Mouse (Mus musculus) cerebellum, adult 11 months (tissue): ENCODE data around the gene Atp2b1.

Source experiments
- DNase-seq: peaks from one replicate; pipeline ENCODE4 v3.0.0; 2022

Atp2b1 gene

GRCm38 (mm10) chr10:98913961-98914809 is at the start of gene Atp2b1:
Atp2b1 (plus strand) TSS chr10:98914406.
- DNase-seq = peak; percentile 95

- DNase-seq = no peak
Observed at GRCm38 (mm10) chr10:98864851-98865250, 49.4 kb upstream of the Atp2b1 start.

- no peak for DNase-seq
Observed at GRCm38 (mm10) chr10:98866836-98867370, 47.3 kb upstream of the Atp2b1 start.

- DNase-seq = no peak
Observed at GRCm38 (mm10) chr10:98868351-98868908, 45.8 kb upstream of the Atp2b1 start.

GRCm38 (mm10) chr10:98877855-98878254 is 36.4 kb upstream of the Atp2b1 start:
- no peak for DNase-seq

- no peak for DNase-seq
Observed at GRCm38 (mm10) chr10:98878636-98879035, 35.6 kb upstream of the Atp2b1 start.

GRCm38 (mm10) chr10:98880057-98880456 is 34.1 kb upstream of the Atp2b1 start:
- DNase-seq = no peak

- no peak for DNase-seq
Observed at GRCm38 (mm10) chr10:98880711-98881110, 33.5 kb upstream of the Atp2b1 start.

GRCm38 (mm10) chr10:98881492-98881891 is 32.7 kb upstream of the Atp2b1 start:
- DNase-seq = no peak

GRCm38 (mm10) chr10:98882587-98882986 is 31.6 kb upstream of the Atp2b1 start:
- no peak for DNase-seq

- no peak for DNase-seq
Observed at GRCm38 (mm10) chr10:98884445-98884844, 29.8 kb upstream of the Atp2b1 start.

GRCm38 (mm10) chr10:98886770-98887271 is 27.4 kb upstream of the Atp2b1 start:
- DNase-seq = no peak

- DNase-seq = no peak
Observed at GRCm38 (mm10) chr10:98891361-98891760, 22.8 kb upstream of the Atp2b1 start.

- DNase-seq = no peak
Observed at GRCm38 (mm10) chr10:98897507-98897906, 16.7 kb upstream of the Atp2b1 start.

- no peak for DNase-seq
Observed at GRCm38 (mm10) chr10:98897913-98898748, 16.1 kb upstream of the Atp2b1 start.

GRCm38 (mm10) chr10:98901533-98901932 is 12.7 kb upstream of the Atp2b1 start:
- no peak for DNase-seq

- DNase-seq = no peak
Observed at GRCm38 (mm10) chr10:98905987-98906386, 8.2 kb upstream of the Atp2b1 start.

- DNase-seq = no peak
Observed at GRCm38 (mm10) chr10:98906941-98907549, 7.2 kb upstream of the Atp2b1 start.

- no peak for DNase-seq
Observed at GRCm38 (mm10) chr10:98913610-98913960, 621 bp upstream of the Atp2b1 start.

- peak; percentile 87 for DNase-seq
Observed at GRCm38 (mm10) chr10:98914810-98915241, 620 bp downstream of the Atp2b1 start.

GRCm38 (mm10) chr10:98915398-98915931 is 1.3 kb downstream of the Atp2b1 start:
- DNase-seq = peak; percentile 62
